In genomic region chr8:11197261-11197660, GRCm38 (mm10) we compare ENCODE assay signal across 10 mouse cellular contexts.
"Had no signal": no experiment of that assay in that cellular context is flagged by ENCODE, and none has a peak within 500 bp of the region (broad histone marks: within the 10 kb centered on the region; RNA-seq: fewer than 3 reads in every experiment).

No protein-coding gene starts in this region.

- DNase-seq: kidney, adult 9 months; kidney, postnatal 14 days; kidney, postnatal 4 days; layer of hippocampus, adult 9-11 months; liver, embryonic 13.5 days; lung, adult 2 months; lung, postnatal 14 days; lung, postnatal 4 days; midbrain, embryonic 14.5 days; thymus, postnatal 25 days had no signal
